Mouse (Mus musculus) cerebellum, adult 2 months (tissue): Measurements from ENCODE around the gene Gm266.

Source experiments
- CTCF ChIP-seq: fragments of 200-500 bp; IDR thresholded peaks from 2 replicates; pipeline ENCODE4 v1.5.1; 2011; ENCODE audit warnings: low read depth, mild to moderate bottlenecking, control low read depth, low read length, moderate library complexity, borderline replicate concordance; ENCODE audit not compliant: insufficient read depth
- POLR2A ChIP-seq: fragments of 200-500 bp; IDR thresholded peaks from 2 replicates; pipeline ENCODE4 v1.6.1; 2011; ENCODE audit warnings: low read length, control low read depth, borderline replicate concordance; ENCODE audit not compliant: insufficient read depth

DNA sequence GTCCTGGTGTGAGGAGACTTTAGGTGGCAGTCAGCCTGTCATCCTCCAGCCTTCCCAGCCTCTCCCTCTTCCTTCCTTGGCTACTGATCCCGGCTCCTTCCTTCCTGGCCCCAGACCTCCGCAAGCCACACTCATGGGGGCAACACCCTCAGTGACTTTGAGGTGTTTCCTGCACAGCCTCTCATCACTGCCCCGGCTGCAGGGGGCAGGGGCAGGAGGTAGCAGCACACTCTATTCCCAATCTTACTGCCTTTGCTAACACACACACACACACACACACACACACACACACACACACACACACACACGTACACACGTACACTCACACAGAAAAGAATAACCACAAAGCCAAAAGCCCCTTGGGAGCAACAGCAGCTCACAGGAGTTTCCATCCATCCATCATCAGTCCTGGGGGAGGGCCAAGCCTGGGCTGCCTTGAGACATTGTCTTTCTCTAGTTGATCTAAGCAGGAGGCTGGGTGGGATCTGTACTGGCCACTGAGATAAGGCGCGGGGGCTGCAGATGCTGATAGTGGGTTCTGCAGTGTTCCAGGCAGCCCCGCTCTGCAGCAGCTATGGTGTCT lies 50.8 kb downstream of the Gm266 start:
- no peak for TF ChIP-seq POLR2A
- no peak for TF ChIP-seq CTCF
